Mouse (Mus musculus) gastrocnemius, adult 8-10 months (tissue): ENCODE measurements around the gene Aco1. TPM values are rescaled to one million over a fixed set of nuclear protein-coding genes. Genes with fewer than 3 reads are reported as not detected.

ENCODE experiments used
- DNase-seq, 2 experiments: peaks; one replicate each; pipeline ENCODE4 v3.0.0; 2022; ENCODE audit warnings: low spot score in 2 of 2
- total RNA-seq, 4 experiments: library from RNA; stranded (reverse); gene quantifications; 2 replicates each; pipeline ENCODE4 v1.2.4; 2022

Aco1 gene
- total RNA-seq, 4 experiments from 2014 or later = 14.0 to 15.2 (median 14.9) TPM

GRCm38 (mm10) chr4:40156582-40157499, 14.0 kb downstream of the Aco1 start:
- DNase-seq = no peak

DNA sequence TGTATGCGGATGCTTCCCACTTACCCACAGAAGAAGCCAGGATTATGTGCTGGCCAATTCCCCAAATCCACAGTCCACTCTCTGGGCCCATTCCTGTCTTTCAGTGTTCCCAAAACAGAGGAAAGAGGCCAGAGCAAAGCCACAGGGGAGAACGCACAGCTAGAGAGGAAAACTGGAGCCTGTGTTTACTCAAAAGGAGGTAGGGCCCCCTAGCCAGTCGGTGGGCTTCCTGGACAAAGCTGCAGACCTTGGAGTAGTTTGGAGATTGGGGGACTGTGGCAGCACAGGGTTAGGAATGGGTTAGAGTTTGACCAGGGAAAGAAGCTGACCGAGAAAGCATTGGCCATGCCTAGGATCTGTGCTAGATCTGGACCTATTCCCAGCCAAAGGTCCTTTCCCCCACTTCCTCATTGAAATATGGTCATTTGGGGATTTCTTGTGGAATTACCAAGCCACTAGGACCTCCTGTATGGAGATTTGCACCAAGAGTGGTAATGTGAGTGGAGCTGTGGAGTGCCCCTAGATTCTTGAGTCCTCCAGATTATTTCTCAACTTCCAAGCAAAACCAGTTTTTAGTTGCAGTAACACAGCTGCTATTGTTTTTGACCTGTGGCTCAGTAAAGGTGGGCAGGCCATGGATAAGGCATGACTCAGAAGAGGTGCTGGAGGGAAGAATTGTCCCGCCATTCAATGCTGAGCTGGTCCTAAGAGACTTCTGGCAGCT, 14.8 kb downstream of the Aco1 start:
- no peak for DNase-seq

GRCm38 (mm10) chr4:40158224-40158540, 15.3 kb downstream of the Aco1 start:
- DNase-seq = no peak

DNA sequence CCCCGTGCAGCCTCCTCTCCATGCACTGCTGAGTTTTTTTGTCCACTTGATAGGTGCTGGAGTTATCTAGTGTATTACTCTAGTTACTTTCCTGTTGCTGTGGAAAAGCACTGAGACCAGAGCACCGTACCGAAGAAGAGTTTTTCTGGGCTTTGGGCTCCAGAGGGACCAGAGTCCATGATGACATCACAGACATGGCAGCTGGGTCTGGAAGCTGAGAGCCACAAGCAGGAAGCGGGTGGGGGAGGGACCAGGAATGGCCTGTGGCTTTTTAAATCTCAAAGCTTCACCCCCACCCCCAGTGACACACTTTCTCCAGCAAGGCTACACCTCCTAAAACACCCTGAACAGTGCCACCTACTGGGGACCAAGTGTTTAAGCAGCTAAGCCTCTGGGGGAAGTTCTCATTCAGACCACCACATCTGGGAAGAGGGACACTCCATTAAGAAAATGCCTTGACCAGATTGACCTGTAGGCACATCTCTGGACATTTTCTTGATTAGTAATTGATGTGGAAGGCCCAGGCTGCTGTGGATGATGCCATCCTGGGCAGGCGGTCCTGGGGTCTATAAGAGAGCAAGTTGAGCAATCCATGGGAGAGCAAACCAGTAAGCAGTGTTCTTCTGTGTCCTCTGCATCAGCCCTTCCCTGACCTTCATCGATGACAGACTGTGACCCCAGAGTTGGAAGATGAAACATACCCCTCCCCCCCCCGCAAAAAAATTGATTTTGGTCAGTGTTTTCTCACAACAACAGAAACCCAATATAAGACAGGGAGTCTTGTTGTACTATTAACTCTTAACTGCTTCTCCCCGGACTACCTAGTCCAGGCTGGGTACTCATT, 17.9 kb downstream of the Aco1 start:
- DNase-seq = no peak

GRCm38 (mm10) chr4:40163646-40164045, 20.8 kb downstream of the Aco1 start:
- DNase-seq = no peak

DNA sequence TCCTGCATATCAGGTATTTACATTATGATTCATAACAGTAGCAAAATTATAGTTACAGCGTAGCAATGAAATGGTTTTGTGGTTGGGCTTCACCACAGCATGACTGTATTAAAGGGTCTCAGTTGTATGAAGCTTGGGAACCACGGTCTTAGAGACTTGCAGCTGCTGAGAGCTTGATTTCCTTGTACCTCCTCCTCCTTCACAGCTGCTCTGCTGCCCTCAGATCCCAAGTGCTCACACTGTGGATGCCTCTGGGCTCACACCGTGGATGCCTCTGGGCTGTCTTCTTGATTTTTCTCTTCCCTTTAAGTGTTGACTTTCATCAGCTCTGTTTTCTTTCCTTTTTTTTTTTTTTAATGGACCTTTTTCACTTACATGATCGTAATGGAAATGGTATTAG, 28.6 kb downstream of the Aco1 start:
- DNase-seq = no peak

- DNase-seq = no peak
Observed at GRCm38 (mm10) chr4:40172336-40172735, 29.5 kb downstream of the Aco1 start.

DNA sequence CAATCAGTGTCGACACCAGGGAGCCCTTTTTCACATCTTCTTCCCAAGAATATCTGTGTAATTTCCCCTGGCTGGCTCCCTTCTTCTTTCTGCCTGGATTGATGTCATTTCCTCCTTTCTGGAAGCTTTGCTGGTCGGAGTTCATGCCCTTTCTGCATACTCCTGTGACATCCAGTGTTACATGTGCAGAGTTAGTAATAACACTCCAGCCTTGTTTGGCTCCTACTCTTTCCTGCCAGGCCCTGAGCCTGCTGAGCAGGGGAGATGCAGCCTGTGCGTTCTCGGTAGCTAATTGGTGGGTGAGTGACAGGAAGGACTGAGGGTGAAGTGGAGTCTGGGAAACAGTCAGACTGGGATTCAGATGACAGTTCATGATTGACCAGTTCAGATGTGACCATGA, 31.4 kb downstream of the Aco1 start:
- DNase-seq = no peak

- DNase-seq = no peak
Observed at GRCm38 (mm10) chr4:40178584-40178983, 35.7 kb downstream of the Aco1 start.

GRCm38 (mm10) chr4:40180046-40180445, 37.2 kb downstream of the Aco1 start:
- no peak for DNase-seq

DNA sequence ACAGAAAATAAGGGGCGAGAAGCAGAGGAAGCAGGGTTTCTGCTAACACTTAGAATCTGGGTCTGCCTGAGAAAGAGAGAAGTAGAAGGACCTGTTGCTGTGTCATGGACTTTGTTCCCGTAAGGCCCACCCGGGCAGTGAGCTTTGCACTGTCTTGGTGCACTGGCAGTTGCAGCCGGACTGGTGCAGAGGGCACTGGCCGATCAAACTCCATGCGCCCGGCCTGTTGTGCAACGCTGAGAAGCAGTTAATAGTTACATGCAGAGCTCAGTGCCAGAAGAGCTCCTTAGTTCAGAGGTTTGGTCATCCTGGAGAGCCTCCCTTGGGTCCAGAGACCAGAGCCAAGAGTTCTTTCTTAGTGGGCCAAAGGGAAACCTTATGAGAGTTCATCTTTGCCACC, 38.8 kb downstream of the Aco1 start:
- DNase-seq = no peak

DNA sequence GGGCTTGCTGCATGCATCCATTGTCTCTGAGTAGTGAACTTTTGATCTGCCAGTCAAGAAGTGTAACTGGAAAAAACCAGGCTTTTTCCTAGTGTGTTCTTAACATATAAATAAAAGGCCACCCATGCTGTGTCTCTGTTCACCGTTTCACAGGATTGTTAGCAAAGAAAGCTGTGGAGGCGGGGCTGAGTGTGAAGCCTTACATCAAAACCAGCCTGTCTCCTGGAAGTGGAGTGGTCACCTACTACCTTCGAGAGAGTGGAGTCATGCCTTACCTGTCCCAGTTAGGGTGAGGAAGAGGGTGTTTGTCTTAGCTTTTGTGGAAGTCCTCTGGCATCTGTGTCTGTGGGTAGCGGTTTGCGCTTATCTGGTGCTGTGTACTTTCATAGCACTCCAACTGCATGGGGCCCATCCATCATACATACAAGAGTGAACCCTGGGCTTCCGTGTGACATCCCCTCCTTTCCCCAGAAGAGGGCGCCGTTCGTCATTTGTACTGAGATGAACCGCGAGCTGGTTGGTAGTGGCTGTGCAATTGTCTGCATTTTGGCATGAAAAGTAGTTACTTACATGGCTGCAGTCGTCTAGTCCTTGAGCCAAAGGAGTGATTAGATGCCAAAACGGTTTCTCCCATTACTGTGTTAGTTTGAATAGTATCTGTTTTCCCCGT, 39.9 kb downstream of the Aco1 start:
- no peak for DNase-seq

DNA sequence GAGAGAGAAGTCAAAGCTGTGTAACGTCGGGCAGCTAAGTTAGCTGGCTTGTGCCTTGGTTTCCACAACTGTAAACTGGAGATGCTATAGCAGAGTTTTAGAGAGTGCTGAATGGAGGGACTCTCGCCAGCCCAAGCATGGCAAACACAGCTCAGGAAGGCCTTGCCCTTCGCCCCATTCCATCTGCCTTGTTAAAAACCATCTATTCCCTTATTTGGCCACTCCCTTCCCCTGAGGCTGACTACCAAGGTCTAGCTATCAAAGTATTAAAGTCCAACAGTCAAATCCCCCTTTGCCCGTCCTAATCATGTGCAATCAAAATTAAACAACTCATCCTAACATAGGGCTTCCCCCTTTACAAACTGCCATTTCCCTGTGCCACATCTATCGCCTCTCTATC, 40.9 kb downstream of the Aco1 start:
- DNase-seq = no peak

- DNase-seq = no peak
Observed at GRCm38 (mm10) chr4:40184470-40184869, 41.6 kb downstream of the Aco1 start.

DNA sequence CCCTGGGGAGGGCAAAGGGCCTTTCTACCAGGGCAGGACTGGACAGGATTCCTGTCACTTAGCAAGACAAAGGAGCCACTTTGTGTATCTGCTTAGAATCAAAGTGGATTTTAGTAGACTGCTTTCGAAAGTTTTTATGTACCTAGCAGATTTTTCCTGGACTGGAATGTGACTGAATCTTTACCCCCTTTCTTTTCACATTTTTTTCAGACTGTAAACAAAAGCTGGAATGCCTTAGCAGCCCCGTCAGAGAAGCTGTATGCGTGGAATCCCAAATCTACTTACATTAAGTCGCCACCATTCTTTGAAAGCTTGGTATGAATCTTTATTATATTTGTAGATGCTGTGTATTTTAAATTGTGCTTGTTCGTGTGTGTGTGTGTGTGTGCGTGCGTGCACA, 45.1 kb downstream of the Aco1 start:
- no peak for DNase-seq

- DNase-seq = no peak
Observed at GRCm38 (mm10) chr4:40192246-40192645, 49.4 kb downstream of the Aco1 start.

GRCm38 (mm10) chr4:40193461-40193860, 50.6 kb downstream of the Aco1 start:
- DNase-seq = no peak

GRCm38 (mm10) chr4:40195336-40195735, 52.5 kb downstream of the Aco1 start:
- no peak for DNase-seq

DNA sequence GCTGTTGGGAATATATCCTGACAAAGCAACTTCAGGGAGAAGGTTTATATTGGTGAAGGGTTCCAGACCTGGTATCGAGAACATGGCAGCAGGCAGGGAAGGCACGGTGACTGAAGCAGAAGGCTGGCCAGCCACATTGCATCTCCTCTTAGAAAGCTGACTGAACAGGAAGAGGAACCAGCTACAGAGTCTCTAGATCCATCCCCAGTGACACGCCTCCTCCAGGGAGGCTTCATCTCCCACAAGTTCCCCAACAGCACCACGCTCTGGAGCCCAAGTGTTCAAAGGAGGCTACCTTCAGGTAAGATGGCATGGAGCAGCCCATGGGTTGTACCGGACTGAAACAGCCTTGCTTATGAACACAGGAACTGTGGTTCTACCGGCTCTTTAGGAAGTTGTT, 59.3 kb downstream of the Aco1 start:
- no peak for DNase-seq

GRCm38 (mm10) chr4:40204374-40204773, 61.5 kb downstream of the Aco1 start:
- DNase-seq = no peak

GRCm38 (mm10) chr4:40205231-40205903, 62.5 kb downstream of the Aco1 start:
- DNase-seq = no peak
